Mouse (Mus musculus) erythroblast, embryonic 14.5 days (primary cell): ENCODE results near the gene Slc6a20a. TPM values are rescaled to one million over a fixed set of nuclear protein-coding genes. Genes with fewer than 3 reads are reported as not detected.

ENCODE experiments used
- H3K27me3 ChIP-seq: 2 replicates; pipeline ENCODE4 v1.6.1; 2012; ENCODE audit warnings: inconsistent platforms; ENCODE audit not compliant: control insufficient read depth
- H3K36me3 ChIP-seq: 2 replicates; pipeline ENCODE4 v1.6.1; 2012; ENCODE audit warnings: mild to moderate bottlenecking, inconsistent platforms; ENCODE audit not compliant: control insufficient read depth
- H3K4me1 ChIP-seq: 2 replicates; pipeline ENCODE4 v1.6.1; 2012; ENCODE audit warnings: inconsistent platforms; ENCODE audit not compliant: control insufficient read depth
- H3K4me3 ChIP-seq: replicated peaks from 2 replicates; pipeline ENCODE3; 2012; ENCODE audit warnings: moderate library complexity, mild to moderate bottlenecking, inconsistent platforms
- H3K9me3 ChIP-seq: 2 replicates; pipeline ENCODE4 v1.6.1; 2012; ENCODE audit warnings: low read length, inconsistent platforms, mixed read lengths; ENCODE audit not compliant: control insufficient read depth
- GATA1 ChIP-seq: IDR thresholded peaks from 2 replicates; pipeline ENCODE4 v1.6.1; 2012; ENCODE audit warnings: low read length, inconsistent platforms, mixed read lengths
- TAL1 ChIP-seq: IDR thresholded peaks from 3 replicates; pipeline ENCODE4 v1.6.1; 2012; ENCODE audit warnings: low read length, inconsistent platforms, mixed read lengths
- polyA plus RNA-seq: library from polyadenylated mRNA; stranded (reverse); fragments of >175 nt; gene quantifications from 2 replicates; pipeline ENCODE4 v1.2.3, GENCODE M21; 2012

Gene Slc6a20a
- polyA plus RNA-seq, 1 experiment, result 0.23 TPM

GRCm38 (mm10) chr9:123624741-123625140 lies 53.9 kb downstream of the Slc6a20a start:
- Histone ChIP-seq H3K36me3 (no peaks in the 10 kb centered on the region), H3K9me3 (no peaks in the 10 kb centered on the region), H3K4me1 (no peaks in the 10 kb centered on the region), H3K4me3 (no peak overlapping the region), H3K27me3 (no peaks in the 10 kb centered on the region)
- no peak for TF ChIP-seq TAL1
- TF ChIP-seq GATA1, result no peak

- Histone ChIP-seq H3K4me1 (no peaks in the 10 kb centered on the region), H3K36me3 (no peaks in the 10 kb centered on the region), H3K9me3 (no peaks in the 10 kb centered on the region), H3K4me3 (no peak overlapping the region), H3K27me3 (no peaks in the 10 kb centered on the region)
- TF ChIP-seq TAL1 (no peak), GATA1 (no peak)
These were observed 58.2 kb downstream of the Slc6a20a start for GRCm38 (mm10) chr9:123620311-123621098.

DNA sequence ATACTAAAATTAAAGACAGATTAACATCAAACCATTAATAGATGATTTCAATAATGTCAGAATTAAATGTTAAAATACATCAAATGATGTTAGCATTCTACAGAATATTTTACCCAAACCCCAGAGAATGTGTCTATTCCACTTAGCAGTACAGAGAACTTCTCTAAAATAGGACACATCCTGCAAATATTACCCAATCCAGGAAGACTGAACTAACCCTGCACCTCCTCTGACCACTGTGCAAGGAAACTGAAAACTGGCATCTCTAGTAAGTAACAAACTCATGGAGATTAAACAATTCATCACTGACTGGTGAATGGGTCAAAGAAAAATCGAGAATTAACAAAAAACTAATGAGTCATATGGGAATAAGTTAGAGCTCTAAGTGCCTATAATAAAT lies 77.2 kb downstream of the Slc6a20a start:
- TF ChIP-seq TAL1 (no peak), GATA1 (no peak)
- no peaks in the 10 kb centered on the region for H3K9me3 ChIP-seq
- no peak overlapping the region for H3K4me3 ChIP-seq
- H3K4me1 ChIP-seq, result no peaks in the 10 kb centered on the region; the same call in 1 of the 2 replicates
- H3K36me3 ChIP-seq, result no peaks in the 10 kb centered on the region; the same call in 1 of the 2 replicates
- H3K27me3 ChIP-seq, result no peaks in the 10 kb centered on the region

DNA sequence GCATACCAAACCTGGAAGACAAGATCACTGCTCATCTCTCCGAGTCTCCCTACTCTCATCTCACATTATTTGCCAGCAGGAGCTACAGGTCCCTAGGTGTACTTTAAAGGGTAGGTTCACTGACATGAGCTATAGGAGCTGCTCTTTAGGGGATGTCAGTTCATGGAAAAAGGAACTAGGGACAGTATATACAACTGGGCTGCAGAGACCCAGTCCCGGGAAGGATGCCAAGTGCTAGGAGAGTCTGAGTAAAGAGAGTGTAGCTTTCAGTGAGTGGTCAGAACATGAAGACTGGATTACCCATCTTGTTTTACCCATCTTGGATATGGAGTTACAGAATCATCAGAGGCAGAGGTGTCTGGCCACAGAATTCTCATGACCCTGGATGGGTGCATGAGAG lies 81.3 kb downstream of the Slc6a20a start:
- TF ChIP-seq TAL1, result no peak
- no peak for TF ChIP-seq GATA1
- no peaks in the 10 kb centered on the region for H3K9me3 ChIP-seq
- H3K36me3 ChIP-seq, result peaks cover 18% of the 10 kb centered on the region
- H3K4me1 ChIP-seq, result no peaks in the 10 kb centered on the region; the same call in 1 of the 2 replicates
- H3K4me3 ChIP-seq, result no peak overlapping the region
- H3K27me3 ChIP-seq, result no peaks in the 10 kb centered on the region

- Histone ChIP-seq H3K27me3 (no peaks in the 10 kb centered on the region), H3K4me3 (no peak overlapping the region), H3K9me3 (no peaks in the 10 kb centered on the region), H3K36me3 (peaks cover 21% of the 10 kb centered on the region), H3K4me1 (no peaks in the 10 kb centered on the region; the same call in 1 of the 2 replicates)
- TF ChIP-seq TAL1 (no peak), GATA1 (no peak)
These were observed 81.8 kb downstream of the Slc6a20a start for GRCm38 (mm10) chr9:123596910-123597309.

- Histone ChIP-seq H3K4me3 (no peak overlapping the region), H3K36me3 (peaks cover 30% of the 10 kb centered on the region), H3K9me3 (no peaks in the 10 kb centered on the region), H3K27me3 (no peaks in the 10 kb centered on the region), H3K4me1 (no peaks in the 10 kb centered on the region; the same call in 1 of the 2 replicates)
- TF ChIP-seq GATA1 (no peak), TAL1 (no peak)
These were observed 83.5 kb downstream of the Slc6a20a start for GRCm38 (mm10) chr9:123595194-123595593.

- no peaks in the 10 kb centered on the region for H3K27me3 ChIP-seq
- no peak overlapping the region for H3K4me3 ChIP-seq
- H3K9me3 ChIP-seq, result no peaks in the 10 kb centered on the region
- H3K4me1 ChIP-seq, result no peaks in the 10 kb centered on the region; the same call in none of the 2 replicates
- no peak for TF ChIP-seq TAL1
- no peak for TF ChIP-seq GATA1
- peaks cover 58% of the 10 kb centered on the region for H3K36me3 ChIP-seq
These were observed 89.3 kb downstream of the Slc6a20a start for GRCm38 (mm10) chr9:123589240-123589910.

Other genes with a start within 250 kb of the Slc6a20a start
- 1.1 TPM in 2 replicates for gene Limd1, start 200.2 kb downstream of the Slc6a20a start, polyA plus RNA-seq
- 0.07 and 0.08 TPM in 2 replicates for gene Sacm1l, start 149.1 kb downstream of the Slc6a20a start, polyA plus RNA-seq
- 0.29 TPM in 1 of 2 replicates, not detected in the other for gene Slc6a20b, start 46.3 kb downstream of the Slc6a20a start, polyA plus RNA-seq
- 0.01 TPM in 1 of 2 replicates, not detected in the other for gene Ccr9, start 446 bp downstream of the Slc6a20a start, polyA plus RNA-seq
- 0.10 and 0.38 TPM in 2 replicates for gene Lztfl1, start 38.8 kb upstream of the Slc6a20a start, polyA plus RNA-seq
- 0.03 TPM in 1 of 2 replicates, not detected in the other for gene Cxcr6, start 127.6 kb upstream of the Slc6a20a start, polyA plus RNA-seq
- gene Fyco1, start 173.0 kb upstream of the Slc6a20a start, polyA plus RNA-seq, result 0.07 and 0.08 TPM in 2 replicates
- not detected in 2 replicates for gene Xcr1, start 183.1 kb upstream of the Slc6a20a start, polyA plus RNA-seq